Mouse (Mus musculus) activated CD4-positive, CD25-positive, alpha-beta regulatory T cell, adult 4 months (primary cell): ENCODE data around the gene Ubac1. TPM values are rescaled to one million over a fixed set of nuclear protein-coding genes. Genes with fewer than 3 reads are reported as not detected.

Experiments used
- ATAC-seq: one replicate; pipeline ENCODE4 v1.8.0; 2017
- polyA plus RNA-seq, 2 experiments: library from polyadenylated mRNA; unstranded; fragments of 100-300 nt; shearing (Covaris generic); gene quantifications; one replicate each; pipeline ENCODE4 v1.2.1; 2017

Ubac1 gene
- 10 to 100 TPM; 14.0 to 17.0 TPM for polyA plus RNA-seq

DNA sequence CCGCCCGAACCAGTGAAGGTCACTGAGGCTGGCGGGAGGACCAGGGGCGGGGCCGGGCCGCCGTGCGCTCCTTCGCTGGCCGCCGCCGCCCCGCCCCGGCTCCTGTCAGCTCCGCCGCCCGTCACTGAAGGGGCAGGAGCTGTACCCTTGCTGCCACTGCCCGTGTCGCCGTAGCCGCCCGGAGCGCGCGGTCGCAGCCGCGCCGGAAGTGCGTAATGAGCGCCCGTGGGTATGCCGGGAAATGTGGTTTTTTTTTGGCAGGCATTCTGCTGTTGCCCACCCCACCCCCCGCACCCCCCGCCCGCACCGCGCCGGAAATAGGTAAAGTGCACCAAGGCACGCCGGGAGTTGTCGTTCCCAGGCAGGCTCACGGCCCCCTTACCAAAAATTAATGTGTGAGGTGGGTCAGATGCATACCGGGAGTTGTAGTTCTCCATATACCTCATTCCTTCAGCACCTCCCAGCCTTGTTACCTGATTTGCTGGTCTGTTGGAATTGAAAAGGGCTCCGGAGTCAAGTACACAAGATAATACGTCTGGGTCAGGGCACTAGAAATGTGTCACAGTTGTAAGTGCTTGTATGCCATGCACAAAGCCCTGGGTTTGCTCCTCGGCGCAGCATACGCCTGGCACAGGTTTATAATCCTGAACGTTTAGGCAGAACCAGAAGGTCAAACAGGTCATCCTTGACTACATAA, at the start of gene Ubac1:
Gene Ubac1 (minus strand): TSS at position 187 of the 697 bp plus-strand sequence.
- ATAC-seq, result peak; percentile 79

DNA sequence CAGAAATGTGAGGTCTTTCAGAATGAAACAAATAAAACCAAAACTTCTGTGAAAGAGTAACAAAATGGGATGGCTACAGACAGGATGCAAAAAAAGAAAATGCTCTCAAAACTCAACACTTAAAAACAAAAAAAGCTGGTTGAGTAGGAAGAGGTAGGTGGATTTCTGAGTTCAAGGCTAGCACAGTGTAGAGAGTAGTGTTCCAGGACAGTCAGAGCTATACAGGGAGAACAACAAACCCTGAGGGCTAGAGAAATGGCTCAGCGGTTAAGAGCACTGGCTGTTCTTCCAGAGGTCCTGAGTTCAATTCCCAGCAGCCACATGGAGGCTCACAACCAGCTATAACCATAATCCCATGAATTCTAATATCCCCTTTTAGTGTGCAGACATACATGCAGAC, 47.0 kb upstream of the Ubac1 start:
- ATAC-seq, result no peak

DNA sequence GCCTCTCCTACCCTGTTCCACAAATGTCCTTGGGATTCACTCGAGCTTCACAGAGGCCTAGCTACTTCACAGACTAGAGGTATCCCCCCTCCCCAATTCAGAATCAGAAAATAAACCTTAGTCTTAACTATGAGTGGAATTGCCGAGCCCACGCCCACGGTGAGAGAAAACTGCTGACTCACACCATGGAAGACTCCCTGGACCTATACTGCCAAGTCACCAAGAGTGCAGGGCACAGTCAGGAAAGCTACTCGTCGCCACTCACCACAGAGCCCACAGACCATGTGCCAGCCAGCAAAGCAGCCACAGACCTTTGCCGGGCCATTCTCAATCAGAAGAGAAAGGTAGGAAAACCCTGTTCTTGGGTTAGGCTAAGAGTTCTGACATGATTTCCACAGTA, 46.6 kb upstream of the Ubac1 start:
- no peak for ATAC-seq

DNA sequence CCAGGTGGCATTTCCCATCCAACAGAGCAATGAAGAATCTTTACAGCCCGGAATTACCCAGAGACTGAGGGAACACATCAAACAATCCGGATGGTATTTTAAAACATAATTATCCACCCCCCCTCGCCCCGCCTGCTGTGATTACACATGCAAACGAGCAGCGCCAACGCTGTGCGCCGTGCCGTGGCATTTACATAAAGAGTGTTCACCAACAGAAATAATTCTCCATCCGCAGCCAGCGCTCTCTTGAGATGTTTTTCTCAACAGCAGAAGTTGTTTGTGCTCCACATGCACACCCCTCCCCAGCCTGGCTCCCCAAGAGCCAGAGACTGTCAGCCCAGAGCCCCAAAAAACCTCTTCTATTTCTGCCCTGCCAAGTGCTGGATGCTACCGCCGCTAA, 45.0 kb upstream of the Ubac1 start:
- no peak for ATAC-seq

DNA sequence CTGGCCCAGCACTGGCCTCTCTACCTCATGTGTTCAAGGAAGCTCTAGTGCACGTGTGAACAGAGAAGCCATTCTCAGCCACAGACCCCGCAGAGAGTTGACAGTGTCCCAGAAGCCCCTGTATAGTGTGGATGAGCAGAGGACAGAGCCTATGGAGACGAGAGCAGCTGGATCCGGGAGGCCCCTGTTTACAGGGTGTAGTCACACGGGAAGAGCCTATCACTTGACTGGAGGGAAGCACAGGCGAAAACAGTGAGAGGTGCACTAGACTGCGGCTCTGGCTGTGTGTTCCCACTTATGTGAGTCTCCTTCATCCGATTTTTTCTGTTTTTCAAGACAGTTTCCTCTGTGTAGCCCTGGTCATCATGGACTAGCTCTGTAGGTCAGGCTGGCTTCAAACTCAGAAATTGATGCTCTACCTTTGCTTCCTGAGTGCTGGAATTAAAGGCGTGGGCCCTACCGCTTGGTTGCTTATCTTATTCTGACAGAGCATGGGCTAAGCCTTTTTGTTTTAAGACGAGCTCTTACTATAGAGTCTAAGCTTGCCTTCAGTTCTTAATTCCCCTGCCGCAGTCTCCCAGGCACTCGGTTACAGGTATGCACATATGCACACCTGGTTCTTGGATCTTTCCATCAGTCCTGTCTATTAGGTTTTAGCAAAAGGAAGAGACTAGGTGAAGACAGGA, 41.3 kb upstream of the Ubac1 start:
- no peak for ATAC-seq

DNA sequence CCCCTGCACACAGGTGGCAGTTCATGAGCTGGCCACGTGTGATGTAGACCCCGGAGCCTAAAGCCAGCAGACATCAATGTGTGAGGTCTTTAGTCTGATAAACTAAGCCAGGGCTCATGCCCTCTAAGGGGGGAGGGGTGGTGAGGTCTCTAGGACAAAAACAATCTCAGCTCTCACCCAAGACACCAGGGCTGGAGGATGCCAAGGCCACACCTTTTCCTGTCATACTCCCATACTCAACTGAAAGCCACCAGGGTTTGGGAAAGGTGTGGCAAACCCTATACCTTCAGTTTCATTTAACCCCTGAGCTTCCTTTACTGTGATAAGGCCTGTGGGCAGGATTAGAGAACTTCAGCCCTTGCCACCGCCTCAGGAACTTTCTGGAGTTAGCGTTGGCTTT, 40.7 kb upstream of the Ubac1 start:
- ATAC-seq, result no peak

DNA sequence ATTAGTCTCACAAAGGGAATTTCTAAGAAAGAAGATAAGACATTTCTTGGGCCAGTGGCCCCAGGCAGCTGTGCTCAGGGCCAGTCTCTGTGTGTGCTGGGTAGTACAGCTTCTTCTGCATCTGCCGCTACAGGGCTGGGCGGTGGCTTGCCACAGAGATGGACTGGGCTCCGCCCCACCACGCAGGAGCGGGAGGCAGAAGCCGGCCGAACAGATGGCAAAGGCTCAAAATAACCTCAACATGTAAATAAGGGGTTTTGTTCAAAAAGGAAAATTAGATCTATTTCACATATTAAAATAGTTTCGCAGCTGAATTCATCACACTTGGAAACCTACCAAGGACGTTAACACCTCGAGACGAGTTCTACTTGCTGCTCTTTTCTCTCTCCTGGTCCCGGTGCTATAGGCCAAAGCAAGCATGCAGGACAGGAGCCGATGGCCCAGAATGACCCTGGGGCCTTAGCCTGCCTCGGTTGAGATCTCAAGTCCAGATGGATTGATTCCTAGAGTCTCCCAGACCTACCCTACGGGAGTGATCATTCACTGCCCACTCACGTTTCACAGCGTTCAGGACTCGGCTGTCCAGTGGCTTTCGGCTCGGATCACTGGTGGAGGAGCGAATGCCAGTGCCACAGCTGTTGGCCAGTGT, 39.6 kb upstream of the Ubac1 start:
- ATAC-seq, result no peak

DNA sequence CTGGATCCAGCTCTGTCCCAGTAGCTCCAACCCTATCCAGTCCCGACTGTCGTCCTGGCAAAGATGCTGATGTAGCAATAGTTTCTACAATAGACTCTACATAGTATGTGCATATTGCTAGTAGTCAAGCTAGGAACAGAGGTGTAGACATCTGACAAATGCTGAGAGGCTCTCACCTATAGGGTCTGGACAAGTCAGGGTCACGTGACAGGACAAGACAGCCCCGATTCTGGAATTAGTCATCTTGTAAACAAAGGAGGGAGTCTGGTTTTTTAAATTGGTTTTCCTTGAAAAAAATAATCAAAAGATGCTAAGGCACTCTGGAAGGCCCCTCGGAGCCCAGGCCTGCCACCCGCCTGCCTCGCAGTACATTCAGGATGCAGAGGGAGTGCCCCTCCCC, 35.5 kb upstream of the Ubac1 start:
- no peak for ATAC-seq

DNA sequence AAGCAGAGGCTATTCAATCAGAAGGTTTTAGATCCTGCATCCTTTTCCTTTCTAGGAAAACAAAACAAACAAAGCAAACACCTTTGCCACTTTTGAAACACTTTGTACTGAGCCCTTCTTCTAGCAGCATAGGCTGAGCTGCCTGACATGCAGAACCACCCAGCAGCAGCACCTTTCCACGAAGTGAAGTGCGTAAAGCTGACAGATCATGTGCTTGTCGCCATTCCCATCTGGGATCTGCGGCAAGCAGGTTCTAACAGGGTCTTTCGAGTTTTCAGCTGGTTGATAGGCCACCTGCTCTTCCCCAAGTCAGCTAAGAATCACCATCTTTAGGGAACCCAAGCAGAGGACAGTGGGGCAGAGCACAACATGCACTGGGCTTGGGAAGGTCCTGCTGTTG, 34.7 kb upstream of the Ubac1 start:
- no peak for ATAC-seq

DNA sequence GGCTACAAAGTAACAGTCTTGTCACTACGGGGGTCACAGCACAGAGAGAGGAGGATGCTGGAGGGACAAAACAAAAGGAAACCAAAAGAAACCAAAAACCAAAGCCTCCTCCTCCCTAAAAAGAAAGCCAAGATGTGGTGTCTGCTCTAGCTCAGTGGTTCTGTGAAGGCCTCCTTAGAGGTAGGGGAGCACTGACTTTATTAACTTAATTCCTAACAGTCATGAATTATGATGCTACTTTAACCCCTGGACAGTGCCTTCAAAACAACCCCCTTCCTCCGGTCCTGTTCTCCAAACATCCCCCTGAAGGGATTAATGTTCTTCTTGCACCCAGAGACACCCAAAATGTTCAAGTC, 34.2 kb upstream of the Ubac1 start:
- no peak for ATAC-seq

DNA sequence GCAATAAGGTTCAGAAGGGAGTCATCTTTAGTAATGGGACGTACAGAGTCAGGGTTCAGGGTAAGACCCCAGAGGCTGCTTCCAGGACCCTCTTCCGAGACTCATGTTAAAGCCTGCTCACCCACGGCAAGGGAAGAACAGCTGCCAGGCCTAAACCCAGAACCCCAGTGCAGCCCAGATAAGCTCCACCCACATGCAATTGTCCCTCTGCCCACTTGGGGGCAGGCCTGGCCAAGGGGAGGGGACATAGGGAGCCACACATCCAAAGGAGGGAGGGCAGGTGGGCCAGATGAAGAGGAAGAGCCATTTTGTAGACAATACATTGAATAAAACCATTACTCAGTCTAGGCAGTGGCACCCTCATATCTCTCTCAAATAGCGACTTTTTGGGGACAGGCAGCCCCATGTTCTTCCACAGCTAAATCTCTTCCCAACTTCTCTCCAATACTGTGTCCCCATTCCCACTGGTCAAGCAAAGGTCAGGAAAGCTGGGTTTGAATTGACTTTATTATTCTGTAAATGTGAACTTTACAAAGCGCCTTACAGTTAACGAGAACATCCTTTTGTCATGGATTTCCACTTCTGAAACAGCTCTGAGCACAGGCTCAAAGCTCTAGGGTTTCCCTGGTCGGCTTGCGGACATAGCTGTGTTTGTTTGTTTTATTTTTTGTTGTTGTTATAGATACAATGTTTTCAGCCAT, 33.6 kb upstream of the Ubac1 start:
- no peak for ATAC-seq

DNA sequence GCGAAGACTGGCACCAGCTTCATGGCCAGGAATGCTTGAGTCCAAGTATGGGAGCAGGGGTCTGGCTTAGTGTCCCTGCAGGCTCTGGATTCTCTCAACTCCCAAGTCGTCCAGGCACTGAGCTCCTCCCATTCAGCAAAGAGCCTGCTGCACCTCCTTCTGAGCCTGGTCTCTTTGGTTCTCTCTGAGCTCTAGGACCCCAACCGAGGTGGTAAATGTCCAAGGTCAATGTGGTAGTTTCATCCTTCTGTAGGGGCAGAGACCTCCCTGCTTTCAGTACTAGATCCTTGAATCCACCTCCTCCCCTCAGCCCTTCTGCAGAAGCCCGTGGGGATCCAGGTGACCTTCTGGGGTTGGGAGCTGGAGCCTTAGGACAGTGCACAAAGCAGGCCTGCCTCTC, 31.3 kb upstream of the Ubac1 start:
- no peak for ATAC-seq

DNA sequence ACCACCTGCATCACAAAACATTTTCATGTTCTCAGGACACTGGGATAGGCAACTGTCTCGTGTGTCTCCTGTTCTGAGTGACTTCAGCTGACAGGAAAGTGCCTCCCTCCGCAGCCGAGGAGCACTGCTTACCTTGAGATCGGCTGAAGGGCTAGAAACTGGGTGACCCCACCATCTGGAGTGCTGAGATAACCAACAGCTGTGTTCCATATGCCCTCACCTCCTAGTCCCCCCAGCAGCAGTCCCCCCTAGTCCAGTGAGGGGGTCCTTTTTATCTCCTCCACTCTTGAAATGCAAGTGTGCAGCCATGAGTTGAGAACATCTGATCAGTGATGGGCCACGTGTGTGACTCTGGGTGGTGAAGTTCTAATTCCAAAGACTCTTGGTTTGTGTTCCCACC, 27.3 kb upstream of the Ubac1 start:
- ATAC-seq, result no peak

DNA sequence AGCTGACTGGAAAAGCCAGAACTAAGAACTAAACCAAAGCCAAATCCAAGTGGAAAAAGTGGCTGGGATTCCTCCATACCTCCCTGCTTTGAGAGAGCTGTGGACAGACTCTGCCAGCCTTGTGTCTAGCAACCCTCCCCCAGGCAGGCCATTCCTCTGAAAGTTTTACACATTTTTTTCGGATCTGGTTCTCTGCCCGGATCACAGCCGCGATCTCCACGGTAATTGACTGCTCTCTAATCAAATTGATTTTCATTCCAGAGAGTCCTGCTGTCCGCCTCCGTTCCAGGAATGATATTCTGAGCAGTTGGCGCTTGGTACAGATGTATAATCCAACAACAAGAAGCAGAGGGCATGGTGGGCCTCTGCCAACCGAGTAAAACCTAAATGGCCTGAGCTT, 22.7 kb upstream of the Ubac1 start:
- no peak for ATAC-seq

DNA sequence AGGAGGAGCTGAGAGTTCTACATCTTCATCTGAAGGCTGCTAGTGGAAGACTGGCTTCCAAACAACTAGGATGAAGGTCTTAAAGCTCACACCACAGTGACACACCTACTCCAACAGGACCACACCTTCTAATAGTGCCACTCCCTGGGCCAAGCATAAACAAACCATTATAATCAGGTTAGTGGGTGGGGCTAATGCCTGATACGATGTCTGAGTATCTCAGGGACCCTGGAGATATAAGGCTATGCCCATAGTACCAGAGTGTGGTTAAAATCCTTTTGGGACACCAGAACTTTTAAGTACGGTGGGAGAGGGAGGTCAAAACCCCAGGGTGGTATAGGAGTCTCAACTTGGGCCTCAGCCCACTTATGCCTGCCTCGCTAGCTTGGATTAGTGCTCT, 21.1 kb upstream of the Ubac1 start:
- no peak for ATAC-seq

DNA sequence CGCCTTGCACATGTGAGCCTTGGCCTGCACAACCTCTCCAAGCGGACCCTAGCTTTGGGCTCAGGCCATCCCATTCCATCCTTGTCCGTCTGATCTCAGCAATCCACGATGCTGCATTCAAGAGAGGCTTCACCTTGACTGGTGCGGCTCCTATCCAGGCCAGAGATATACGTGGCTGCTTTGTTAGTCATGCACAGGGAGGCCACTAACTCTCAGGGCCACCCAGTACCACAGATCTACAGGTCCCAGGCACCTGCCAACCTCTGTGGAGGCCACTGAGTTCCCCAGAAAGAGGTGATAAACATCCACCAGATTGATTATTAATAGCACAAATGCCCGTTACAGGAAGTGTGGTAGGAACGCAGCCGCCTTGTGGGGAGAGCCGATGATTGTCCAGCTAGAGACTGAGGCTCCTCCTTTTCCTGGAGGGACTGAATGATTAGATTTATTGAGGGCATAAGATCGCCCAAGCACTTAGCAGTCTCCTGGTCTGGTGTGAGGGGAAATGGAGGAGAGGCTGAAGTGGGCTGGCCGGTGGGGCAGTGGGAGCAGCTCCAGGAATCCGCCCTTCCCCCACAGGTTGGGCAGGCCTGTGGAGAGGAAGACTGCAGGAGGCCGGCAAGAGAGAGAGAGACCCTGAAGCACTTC, 19.7 kb upstream of the Ubac1 start:
- ATAC-seq, result no peak

DNA sequence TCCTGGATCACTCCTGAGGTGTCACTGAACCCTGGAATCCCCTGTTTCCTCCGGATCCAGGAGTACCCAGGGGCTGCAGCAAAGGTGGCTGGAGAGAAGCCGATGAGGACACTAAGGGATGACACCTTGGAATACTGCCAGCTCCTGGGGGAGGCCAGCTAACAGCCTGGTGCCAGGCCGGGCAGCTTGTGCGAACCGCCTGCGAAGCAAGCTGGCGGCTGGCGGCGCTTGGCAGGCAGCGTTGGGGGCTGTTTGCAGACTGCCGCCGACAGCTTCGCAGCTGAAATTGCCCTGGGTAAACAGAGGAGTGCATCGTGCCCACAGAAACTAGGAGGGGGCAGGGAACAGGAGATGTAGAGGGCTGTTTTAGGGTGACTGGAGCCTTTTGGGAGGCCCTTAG, 18.4 kb upstream of the Ubac1 start:
- no peak for ATAC-seq

DNA sequence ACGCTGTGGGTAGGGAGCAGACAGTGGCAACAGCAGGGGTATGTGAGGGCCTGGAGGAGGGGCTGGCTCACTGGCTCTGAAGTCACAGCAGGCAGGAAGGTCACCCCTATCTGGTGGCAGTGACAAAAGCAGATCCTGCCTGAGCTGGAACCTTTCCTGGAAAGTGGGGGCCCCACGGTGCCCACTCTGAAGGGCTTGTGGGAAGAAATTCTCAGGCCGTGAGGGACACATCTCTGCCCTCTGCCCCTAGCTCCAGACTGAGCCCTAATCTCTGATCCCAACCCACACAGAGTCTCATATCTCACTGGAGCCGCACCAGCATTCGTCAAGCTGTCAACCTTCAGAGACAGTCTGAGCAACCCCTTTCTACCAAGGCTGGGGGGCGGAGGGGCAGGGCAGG, 15.8 kb upstream of the Ubac1 start:
- ATAC-seq, result no peak

DNA sequence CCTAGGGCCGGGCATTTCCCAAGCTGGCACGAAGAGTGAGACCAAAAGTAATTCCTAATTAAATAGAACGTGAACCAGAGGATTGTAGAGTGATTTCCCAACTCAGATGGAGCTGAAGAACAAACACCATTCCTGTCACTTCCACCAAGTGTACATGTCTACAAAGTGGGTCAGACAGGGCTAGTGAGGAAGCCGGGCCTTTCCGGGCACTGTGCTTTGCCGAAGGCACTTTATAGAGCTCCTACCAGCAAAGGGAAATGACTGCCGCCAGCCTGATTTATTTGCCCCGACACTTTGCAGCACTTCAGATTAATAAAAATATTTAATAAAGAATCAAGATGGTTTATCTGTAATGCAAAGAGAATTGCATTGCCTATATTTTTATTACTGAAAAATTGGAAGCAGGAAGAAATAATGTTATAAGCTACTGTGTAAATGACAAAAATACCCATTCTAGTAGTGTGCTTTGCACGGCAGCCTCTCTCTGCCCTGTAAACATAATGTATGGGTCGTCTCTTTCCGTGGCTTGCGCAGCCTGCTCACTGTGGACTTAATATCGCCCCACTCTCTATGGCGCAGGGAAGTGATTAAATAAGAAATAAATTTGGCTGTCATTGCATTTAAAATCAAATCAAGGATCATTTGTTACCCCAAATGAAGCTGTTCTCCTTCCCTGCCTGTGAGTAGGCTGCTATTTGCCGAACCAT, 12.9 kb upstream of the Ubac1 start:
- ATAC-seq, result no peak

DNA sequence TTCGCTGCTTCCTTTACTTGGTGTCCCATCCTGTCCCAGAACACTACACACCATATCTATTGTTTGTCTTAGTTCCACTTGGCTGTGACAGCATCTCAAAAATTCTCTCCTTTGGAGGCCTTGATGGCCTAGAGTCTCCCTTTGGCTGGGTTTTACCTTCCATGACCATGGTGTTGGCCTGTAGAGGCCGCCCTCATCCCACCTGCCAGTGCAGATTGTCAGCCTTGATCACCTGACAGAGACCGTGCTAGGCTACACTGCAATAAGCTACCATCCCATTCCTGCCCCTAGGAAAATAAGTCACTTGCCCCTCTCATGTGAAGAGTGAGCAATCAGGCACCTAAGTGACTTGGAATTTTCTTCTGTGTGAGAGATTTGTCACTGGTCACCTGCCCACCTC, 8.7 kb upstream of the Ubac1 start:
- no peak for ATAC-seq

DNA sequence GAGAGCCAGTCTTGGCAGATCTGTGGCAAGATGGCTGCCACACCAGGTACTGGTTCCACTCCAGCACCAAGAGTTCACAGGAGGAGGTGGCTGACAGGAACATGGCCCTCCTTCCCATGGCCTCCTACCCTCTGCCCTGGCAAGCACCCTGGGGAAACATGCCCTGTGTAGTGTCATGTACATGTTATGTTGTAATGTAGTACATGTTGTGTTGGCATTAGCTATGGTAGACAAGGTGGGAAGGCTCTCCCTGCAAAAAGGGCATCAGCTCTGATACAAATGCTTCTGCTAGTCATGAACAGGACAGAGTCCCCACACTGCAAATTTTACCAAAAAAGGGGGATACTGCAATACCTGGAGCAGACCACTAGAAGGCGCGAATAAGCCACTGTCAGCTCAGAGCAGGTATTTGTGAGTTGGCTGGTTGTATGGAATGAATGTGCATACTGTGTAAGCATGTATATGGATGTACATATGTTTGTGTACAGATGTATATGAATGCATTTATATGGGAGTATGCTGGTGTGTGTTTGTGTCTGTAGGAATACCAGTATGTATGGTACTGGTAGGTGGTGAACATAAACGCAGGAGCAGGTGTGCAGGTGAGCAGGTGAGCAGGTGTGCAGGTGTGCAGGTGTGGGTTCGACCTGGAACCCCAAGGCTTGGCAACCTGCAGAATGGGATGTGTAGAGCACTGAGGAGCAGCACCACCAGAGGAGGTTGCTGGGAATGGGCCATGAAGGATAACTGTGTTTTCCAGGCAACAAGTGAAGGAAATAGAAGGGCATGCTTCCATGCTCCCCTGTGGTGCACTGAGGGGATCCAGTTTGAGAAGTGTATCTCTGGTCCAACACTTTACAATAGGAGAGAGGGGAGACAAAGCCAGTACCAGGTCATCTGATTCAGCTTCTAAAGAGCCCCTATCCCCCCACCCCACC, 2.9 kb upstream of the Ubac1 start:
- no peak for ATAC-seq
